Mouse (Mus musculus): ENCODE measurements at regions not wholly inside any gene's neighbourhood (a gene's known extent, or its start where the extent isn't known, plus 50 kb on each side); places are given as distances from the start of the nearest gene placed in this dataset.
"Not testable (repeated sequence)": the region's sequence is repeated elsewhere in the genome, so short reads cannot be mapped to it uniquely, and the experiment has no call there.

DNA sequence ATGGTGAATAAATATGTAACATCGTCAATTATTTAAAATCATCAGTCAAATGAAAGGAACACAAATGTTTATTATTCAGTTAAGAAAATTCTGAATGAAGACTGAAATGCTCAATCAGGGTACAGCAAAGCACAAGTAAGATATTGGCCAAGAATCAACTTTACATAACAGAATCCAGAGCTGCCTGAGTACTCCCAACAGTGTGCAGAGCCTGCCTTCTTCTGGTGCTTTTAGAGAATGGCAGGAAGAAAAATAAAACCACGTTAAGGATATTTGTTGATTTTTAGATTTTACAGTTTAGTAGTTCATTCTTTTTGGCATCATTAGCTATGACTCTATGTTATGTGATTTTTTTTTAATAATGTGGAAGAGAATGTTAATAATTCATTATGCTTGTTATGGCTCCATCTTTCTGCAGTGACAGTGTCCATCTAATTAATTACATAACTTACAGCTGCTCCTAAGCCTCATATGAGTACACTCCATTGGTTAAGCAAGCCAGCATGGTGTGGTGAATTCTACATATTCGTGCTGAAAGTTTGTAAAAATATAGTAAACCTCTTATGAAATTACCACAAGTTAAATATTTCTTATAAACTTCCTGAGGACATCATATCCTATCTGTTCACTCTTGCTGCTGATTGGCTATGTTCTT is 579.0 kb downstream of the Kcna4 start:
- in situ Hi-C loops (cut with MboI, MseI), result no loop called here

DNA sequence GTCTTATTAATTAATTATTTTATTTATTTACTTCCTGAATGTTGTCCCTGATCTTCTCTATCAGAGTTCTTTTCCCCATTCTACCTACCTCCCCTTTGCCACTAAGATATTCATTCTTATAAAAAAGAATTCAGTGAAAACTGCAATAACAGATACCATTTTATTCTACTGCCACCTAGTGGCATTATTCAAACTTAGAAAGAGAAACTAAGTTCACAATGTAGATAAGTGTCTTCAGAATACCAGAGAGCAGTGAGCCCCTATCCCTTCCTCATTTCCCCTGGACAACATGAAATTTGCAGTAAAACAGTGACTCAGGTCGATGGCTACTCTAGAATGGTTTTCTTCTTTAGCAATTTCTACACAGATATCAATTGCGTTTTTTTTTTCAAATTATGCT is 589.2 kb downstream of the Kcna4 start:
- in situ Hi-C loops (cut with MboI, MseI), result no loop called here

DNA sequence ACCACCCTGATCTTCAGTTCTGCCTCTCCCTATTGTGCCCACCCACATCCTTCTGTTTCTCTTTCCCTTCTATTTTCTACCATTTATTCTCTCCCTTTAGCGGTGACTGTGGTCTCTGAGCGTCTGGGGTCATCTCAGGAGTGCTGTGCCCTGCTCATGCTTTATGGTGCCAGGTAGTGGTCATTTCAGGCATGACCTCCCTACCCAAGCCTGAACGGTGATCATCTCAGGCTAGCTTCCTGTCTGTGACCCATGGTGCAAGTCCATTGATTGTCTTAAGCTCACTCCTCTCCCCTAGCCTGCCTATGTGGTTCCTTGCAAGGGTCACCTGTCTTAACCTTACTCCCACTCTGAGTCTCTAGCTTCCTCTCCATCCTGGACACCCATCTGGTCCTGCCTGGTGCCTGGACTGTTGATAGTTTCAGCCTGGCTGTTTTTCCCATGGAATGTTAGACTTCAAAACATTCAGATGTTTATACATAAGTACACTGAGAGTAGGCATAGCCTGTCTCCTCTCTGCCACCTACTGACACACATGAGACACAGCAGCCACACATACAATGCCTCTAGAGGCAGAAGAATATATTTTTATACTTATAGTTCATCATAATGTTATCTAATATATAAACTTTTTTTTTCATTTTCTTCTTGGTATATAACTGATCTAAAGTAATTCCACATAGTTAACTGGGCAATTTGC is 595.8 kb downstream of the Kcna4 start:
- in situ Hi-C loops (cut with MboI, MseI), result no loop called here

DNA sequence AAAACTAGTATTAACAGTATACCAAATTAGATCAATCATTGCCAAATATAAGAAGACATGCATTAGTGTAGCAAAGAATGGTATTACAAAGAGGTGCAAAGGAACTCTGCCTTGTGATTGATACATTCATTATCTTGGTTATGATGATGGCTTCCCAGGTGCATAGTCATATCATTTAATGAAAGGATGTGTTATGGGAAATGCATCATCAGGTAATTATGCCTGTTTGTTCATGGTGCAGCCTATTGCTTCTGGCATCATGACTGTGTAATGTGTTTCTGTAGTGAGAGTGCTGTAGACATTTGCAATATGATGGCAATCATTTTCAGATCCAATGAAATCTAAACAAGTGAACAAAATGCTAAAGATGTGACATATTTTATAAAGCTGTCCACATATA is 597.8 kb downstream of the Kcna4 start:
- in situ Hi-C loops (cut with MboI, MseI), result no loop called here

DNA sequence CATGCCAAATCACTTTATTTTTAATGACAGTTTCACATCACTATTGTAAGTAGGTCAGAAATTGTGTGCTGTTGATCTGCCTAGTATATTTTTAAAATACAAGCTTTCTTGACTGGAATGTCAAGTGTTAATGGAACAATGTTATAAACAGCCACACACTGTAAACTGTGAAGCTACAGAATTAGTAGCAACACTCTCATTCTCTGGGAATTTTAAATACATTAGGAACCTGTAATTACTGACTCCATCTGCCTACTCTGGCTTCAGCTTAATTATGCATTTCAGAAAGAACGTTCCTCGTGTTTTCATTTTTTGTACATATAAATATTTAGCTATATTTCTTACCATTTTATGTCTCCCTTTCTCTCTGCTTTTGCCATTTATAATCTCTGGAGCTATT is 634.7 kb downstream of the Kcna4 start:
- in situ Hi-C loops (cut with MboI, MseI), result no loop called here

DNA sequence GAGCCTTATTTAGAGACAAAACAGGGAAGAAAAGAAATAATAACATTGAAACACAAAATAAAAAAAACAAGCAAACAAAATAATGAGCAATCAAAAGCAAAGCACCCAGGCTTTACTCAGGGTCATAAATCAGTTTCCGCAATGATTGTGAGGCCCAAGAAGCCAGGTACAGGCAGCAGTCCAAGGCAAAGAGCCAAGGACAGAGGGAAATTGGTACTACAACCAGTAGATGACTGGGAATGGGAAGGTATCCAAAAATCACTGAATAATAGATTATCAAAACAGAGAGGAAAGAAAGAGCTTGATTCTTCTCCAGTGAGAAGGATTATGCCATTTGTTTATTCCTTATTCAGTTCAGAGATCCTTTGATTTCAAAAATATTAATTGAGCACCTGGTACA is 636.2 kb downstream of the Kcna4 start:
- in situ Hi-C loops (cut with MboI, MseI), result no loop called here

DNA sequence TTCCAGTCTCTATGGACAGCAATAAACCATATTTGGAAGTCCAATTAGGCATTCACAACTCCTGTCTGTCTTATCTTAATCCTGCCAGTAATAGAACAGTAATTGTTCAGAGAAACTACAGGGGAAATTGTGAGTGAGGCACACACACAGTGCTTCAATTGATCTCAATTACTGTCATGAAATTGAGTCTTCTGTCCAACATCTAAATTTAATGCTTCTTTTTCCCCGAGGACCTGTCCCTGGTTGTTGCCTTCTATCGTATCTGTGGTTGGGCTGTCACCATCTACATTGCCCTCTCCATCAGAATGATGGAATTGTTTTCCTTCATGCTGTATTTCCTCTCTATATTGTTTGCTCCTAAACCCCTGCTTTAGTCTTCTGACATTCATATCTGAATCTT is 644.9 kb downstream of the Kcna4 start:
- in situ Hi-C loops (cut with MboI, MseI), result no loop called here

DNA sequence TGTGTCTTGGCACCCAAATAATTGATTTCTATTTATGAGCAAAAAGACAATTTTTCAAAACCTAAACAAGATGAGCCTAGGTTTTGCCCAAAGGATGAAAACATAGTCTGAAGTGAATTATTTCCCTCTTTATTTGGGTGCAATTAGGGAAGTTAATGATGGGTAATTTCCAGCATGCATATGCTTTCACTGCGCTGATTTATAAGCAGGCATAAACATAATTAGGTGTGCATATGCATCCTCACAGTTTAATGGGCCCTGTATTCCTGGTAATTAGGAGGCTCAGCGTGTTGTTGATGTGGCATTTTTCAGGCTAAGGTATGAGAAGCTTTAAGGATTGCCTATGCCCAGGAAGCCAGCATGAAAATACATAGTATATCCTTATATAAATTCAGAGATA is 645.3 kb downstream of the Kcna4 start:
- in situ Hi-C loops (cut with MboI, MseI), result no loop called here

DNA sequence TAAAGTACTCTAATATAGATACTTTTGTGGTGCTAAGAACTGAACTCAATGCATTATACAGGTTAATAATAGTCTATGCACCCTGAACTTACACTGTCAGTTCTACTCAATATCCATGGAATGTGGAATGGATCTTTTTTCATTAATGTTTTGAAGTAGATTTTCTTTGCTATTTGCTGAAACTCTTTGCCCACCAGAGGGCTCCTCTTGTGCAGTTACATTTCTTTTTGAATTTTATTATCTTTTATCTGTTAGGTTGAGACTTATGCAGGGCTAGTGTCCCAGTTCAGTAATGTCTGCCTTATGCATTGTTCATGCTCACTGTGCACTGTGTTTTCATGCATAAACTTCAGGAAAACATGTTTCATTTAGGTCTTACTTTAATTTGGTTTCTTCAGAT is 650.9 kb downstream of the Kcna4 start:
- in situ Hi-C loops (cut with MboI, MseI), result no loop called here

DNA sequence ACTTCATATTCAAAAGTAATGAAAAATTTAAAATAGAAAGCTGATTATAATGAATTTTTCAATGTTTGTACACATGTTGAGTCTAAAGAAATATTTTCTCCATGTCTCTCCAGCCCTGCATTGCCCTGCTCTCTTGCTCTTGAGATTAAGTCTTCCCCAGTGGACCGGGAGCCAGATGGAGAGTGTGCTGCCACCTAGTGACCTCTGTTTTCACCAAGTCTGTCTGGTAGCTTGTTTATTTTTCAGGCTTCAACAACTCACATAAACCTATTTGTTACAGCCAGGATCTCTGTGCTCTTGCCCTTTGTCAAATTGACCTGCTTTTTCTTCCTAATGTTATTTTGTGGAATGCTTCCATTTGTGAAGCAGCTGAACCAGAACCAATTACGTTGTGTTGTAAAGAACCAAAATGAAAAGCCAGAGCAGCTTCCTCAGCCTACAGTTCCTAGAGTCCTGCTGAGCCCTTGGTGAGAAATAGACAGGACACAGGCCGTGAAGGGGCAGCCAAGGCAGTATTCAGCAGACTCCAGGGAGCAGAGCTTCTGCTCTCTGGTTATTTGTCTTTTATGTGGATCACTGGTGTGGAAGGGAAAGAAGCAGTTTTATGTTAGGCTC is 655.5 kb downstream of the Kcna4 start:
- in situ Hi-C loops (cut with MboI, MseI), result no loop called here

DNA sequence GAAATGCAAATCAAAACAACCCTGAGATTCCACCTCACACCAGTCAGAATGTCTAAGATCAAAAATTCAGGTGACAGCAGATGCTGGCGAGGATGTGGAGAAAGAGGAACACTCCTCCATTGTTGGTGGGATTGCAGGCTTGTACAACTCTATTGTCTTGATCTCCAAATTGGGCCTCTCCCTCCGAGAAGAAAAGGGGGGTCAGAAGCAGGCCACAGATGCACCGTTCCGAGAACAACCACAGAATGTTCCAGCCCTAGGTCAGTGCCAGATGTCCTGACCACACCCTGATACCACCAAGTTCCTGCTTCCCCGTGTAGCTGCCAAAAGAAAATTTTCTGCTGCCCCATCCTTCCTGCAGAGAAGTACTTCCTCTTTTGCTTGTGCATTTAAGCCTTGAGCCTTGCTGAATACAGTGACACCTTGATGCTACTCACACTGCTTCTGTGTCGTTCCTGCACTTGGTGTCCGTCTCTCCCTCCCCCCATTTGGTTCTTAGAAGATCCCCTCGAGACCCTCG is 665.2 kb downstream of the Kcna4 start:
- in situ Hi-C loops (cut with MboI, MseI), result not testable (repeated sequence)

DNA sequence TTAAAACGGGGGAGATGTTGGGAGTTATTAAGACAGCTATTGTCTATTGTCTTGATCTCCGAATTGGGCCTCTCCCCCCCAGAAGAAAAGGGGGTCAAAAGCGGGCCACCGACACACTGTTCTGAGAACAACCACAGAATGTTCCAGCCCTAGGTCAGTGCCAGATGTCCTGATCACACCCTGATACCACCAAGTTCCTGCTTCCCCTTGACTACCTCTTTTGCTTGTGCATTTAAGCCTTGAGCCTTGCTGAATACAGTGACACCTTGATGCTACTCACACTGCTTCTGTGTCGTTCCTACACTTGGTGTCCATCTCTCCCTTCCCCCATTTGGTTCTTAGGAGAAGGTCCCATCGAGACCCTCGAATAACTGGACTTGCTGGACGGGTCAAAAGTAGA is 673.5 kb downstream of the Kcna4 start:
- in situ Hi-C loops (cut with MboI, MseI), result not testable (repeated sequence)

DNA sequence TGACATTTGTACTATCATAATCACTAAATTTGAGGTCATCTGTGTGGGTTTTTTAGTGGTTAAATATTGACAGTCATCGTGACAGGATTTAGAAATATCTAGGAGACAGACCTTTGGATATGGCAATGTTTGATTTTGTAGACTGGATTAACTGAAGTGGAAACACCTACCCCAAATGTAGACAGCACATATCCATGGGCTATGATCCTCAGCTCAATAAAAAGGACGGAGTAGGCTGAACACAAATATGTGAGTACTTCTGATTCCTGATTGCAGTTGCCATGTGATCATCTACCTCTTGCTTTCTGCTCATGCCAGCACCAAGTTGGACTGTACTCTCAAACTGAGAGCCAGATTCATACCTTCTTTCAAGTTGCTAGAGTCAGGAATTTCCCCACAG is 674.4 kb downstream of the Kcna4 start:
- in situ Hi-C loops (cut with MboI, MseI), result no loop called here

DNA sequence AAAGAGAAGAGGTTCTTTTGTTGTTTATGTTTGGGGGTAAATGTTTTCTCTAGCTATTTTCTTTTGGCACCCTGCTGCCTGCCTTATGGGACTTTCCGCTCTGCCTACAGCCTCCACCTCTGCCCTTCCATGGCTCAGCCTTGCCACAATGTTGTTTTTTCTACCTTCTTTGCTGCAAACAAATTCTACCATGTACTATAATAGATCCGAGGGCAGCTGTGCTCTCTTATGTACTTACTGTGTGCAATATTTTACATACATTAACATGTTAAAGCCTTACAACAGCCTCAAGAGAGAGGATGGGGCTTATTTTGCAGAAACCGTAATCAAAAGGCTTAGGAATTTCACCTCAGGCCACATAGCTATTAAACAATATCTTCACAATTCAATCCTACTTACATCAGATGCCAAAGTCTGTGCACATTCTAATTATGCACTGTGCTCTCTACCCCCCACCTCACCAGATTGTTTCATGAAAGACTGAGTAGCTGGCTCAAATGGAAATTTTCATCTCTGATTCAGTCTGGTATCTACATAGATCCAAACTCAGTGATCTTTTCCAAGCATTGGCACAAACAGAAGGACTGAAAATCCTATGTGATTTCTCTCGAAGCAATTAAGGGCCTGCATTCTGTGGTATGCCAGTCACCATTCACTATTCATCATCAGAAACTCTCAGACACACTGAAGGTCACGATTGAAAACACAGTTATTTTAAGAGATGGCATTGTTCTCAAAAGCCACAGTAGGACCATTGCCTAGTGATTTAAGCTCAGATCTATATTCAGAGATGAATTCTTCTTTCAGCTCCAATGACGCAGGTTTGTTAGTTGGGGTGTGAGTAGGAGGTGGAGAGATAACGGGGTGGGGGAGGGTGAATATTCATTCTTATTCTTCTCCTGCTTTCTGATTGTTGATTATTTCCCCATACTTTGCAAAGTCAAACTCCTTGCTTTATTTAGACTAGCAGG is 675.2 kb downstream of the Kcna4 start:
- in situ Hi-C loops (cut with MboI, MseI), result no loop called here

DNA sequence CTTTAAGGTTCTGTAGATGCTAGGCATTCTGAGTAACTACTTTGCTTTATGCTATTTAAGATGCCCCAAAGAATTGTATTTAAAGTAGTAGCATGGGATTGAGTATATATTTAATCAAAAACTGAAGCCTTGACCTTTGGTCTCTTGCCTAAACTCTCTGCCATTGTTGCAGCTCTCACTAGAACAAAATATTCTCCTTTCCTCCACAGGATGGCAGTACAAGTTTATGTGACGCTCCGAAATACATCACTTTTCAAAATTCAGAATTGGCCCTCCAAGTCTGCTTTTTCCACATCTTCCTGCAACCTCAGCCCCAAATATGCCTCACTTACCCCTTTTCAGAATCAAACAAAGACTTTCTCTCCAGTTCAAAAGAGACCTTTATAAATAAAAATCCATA is 678.1 kb downstream of the Kcna4 start:
- in situ Hi-C loops (cut with MboI, MseI), result no loop called here

DNA sequence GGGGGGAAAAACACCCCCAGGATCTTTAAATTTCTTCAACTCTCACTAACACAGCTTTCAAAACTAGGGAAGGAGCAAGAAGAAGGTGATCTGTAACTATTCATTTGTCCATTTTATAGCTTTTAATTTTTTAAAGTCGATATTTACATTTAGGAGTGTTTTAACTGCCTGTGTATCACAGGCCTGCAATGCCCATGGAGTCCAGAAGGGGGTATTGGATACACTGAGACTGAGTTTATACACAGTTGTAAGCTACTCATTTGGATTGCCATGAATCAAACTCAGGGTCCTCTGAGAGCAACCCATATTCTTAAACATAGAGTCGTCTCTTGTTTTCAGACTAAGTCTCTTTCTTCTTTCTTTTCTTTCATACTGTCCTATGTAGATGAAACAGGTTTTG is 679.1 kb downstream of the Kcna4 start:
- in situ Hi-C loops (cut with MboI, MseI), result no loop called here

DNA sequence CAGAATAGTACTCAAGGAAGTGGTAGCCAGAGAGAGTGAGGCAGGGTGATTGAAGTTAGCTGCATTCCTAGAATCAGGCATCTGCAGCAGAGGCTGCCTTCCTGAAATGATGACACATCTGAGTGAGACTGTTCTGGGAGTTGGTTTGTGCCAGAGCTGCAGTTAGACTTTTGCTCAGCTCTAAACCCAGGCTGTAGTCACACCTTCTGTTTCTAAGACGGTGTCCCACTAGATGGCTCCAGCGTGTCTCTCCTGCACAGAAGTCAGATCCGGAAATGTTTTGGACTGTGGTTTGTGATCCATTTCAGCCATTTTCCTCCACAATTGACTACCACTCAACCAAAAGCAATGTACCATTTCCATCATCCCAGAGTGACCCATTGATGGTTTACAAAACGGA is 683.1 kb downstream of the Kcna4 start:
- in situ Hi-C loops (cut with MboI, MseI), result no loop called here

DNA sequence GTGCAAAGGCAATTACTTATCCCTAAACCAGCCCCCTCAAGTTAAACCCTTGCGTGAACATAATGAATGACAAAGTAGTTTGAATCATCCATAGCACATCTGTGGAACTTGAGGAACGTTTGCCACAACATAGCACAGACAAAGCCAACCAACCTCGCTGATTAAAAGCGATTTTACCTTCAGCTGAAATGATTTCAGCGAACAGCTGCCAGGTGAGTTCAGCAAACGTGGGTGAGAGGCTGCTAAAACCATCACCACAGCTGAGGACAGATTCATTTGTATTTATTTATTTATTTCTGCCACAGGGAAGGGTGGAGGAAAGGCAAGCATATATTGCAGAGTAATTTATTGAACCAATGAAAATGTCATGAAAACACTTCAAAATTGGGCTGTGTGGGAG is 704.4 kb downstream of the Kcna4 start:
- in situ Hi-C loops (cut with MboI, MseI), result no loop called here

DNA sequence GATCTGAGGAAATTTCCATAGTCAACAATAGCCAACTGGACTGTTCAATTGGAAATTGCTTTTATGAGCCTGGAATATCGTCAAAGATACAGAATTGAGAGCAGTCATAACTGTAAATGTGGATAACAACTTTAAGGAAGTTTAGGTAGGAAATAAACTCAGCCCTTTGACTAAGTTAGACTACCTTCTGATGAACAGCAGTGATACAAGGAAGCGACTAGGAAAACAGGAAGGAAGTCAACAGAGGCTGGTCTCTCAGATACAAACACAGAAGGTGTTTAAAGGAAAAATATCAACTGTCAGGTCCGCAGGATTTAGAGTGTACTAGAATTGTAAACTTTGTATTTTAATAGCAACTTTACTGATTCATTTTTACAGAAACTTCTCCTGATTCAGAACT is 721.1 kb downstream of the Kcna4 start:
- in situ Hi-C loops (cut with MboI, MseI), result no loop called here

DNA sequence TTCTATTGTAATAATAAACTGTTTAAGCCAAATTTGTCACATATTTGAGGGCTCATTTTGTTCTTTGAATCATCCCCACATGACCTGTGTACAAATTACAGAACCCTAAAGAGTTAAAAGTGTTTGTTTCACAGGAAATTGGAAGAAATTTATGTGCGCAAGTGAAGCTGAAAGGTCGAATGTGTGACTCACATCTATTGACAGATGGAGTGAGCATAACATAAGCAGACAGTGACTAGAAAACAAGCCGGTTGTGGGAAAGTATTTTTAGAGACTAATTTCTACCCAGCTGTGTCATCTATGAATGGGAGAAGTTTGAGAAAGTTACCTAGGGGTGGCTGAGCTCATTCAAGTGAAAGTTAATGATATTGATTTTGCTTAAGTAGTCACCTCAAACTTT is 732.8 kb downstream of the Kcna4 start:
- in situ Hi-C loops (cut with MboI, MseI), result no loop called here

DNA sequence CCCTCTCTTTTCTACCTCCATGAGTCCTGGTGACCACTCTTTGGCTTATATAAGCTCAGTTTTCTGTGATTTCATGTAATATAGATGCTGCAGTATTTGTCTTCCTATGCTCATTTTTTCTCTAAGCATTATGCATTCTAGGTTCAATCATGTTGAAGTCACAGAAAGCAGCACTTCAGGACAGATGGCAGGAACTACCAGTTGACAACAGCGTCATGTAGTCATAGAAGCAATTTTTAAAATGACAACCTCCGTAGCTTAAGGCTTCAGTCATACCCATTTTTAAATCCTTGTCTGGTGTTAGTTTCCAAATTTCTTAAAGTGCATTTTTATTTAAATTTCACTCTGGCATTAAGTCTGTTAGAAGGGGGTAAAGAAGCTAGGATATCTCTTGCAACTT is 740.2 kb downstream of the Kcna4 start:
- in situ Hi-C loops (cut with MboI, MseI), result no loop called here
